Mouse (Mus musculus): Measurements from ENCODE around the gene Swsap1. TPM values are rescaled to one million over a fixed set of nuclear protein-coding genes. Genes with fewer than 3 reads are reported as not detected.

Swsap1 gene
- 6.5 TPM for polyA plus RNA-seq (2017; shearing (Covaris generic))

DNA sequence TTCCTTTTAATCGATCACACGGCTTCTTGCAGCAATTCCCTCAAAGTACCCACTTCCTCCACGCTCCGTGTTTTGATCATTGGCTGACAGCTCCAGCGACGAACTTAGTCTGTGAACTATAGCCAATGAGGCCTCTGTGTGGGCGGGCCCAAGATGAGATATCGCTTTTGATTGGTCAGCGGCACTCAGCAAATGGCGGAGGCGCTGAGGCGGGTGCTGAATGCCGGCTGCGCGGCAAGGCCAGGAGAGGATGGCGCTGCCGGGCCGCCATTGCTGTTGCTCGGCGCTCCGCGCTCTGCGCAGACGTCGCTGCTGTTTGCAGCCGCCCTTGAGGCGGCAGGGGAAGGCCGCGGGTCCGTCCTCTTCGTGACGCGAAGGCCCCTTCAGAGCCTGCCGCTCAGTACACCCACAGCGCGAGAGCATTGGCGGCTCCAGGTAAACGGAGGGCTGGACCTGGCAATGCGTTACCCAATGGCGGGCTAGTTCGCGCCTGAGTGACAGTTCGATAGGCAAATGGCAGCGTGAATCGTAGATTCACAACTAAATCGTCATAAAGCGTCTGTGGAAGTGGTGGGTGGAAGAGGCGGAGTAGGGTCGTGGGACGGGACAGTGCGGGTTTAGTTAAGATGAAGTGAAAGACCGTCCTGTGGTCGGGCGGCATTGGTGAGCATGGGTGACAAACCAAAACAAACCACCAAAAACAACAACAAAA is at the start of gene Swsap1:
Gene Swsap1, plus strand, starts transcription at position 186 of the 712 bp plus-strand sequence.

DNA sequence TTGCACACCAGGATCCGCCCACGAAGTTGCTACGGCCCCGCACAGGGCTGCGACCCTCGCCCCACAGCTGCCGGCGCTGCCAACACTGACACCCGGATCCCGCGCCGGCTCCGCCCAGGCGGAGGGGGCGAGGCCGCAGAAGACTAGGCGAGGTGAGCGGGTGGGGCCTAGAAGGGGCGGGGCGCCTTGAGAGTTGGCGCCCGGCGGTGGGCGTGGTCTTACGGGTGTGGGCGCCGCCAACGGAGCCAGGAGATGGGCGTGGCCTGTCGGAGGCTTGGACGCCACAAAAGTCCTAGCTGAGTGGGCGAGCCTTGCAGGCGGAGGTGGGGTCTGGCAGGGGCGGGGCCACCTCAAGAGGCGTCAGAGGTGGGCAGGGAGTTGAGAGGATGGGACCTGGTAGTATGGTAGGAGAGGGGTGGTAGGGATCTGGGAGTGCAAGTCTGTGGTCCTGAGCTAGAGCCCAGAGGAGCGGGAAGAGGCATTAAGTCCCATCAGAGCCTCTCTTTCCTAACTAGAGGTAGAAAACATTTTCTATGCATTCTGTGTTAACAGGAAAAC is 37.4 kb upstream of the Swsap1 start, which contains the start of gene Rab3d:
Gene Rab3d, minus strand, starts transcription at position 158 of the 558 bp plus-strand sequence.

DNA sequence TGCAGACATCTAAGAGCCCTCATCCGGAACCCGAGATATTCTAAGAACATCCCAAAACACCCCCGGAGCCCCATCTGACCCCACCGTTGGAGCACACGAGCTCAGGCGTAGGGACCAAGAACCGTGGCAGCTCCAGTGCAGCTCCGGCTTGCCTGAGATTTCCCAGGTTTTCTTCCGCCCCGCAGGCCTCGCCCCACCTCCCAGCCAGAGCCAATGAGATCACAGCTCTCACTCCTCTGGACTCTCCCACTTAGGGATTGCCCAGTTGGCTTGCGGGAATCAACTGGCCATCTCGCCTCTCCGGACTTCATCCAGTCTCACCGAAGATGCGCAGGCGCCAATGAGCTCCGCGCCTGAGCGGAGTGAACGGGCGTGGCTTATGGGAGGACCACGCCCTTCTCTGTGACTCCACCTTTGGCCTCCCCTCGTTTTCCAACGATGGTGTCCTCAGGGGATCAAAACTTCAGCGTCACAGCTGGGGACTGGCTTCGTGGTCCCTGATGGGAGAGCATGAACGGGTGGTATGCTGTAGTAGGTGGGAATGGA is 28.3 kb upstream of the Swsap1 start, which contains the start of the genes Ccdc159 and Tmem205:
Gene Ccdc159, plus strand, starts transcription at position 264 of the 546 bp plus-strand sequence.
Gene Tmem205, minus strand, starts transcription at position 349 of the 546 bp plus-strand sequence.

DNA sequence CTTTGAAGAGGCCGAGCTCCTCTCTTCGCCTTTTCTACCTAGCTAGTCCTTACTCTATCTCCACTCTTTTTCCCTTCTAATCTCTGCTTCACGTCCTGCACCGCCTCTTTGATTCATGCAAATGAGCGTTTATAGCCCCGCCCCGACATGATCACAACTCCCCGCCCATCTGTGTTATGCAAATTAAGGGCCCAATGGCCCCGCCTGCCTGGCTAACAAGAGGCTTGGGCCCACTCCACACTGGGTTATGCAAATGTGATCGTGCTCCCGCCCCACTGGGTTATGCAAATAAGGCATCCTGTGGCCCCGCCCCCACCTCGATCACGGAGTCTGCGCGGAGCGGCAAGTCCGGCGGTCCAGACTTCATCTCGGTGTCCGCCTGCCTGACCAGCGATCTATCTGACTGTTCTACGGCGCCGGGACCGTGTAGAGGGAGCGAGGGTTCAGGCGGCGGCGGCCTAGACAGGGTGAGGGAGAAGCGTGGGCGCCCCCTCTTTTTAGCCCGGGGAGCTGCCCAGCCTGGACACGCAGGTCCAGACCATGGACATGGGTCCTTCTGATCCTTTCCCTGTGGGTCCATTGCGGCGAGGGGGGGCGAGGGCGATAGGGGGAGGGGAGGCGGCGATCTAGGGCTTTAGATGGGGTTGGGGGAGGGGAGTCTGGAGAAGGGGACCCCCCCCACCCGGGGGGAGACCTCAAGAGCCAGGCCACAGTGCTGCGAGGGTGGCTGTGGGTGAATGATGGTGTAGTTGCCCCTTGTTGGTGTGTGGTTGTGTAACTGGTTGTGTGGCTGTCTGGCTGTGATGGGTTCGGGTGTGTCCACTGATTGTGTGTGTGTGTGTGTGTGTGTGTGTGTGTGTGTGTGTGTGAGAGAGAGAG is 18.6 kb upstream of the Swsap1 start, which contains the start of gene Plppr2:
Gene Plppr2, plus strand, starts transcription at position 342 of the 879 bp plus-strand sequence.

DNA sequence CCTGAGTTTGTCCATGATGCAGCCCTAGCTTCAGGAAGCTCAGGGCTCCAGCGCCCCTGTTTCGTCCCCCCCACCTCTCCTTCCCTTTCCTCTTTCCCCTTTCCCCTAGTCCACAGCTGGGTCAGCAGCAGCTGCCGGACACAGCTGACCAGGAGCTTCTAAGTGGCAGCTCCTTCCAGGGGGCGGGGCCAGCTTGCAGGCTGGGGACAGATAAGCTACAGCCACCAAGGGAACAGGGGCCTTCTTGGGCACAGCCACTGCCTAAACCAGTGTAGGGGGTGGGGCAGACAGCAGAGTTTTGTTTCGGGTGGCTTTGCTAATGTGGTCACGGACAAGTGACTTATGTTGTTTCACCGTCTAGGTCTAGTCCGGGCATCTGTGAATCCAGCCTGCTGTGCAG is 7.9 kb downstream of the Swsap1 start, which contains the start of gene Epor:
Gene Epor, minus strand, starts transcription at position 90 of the 400 bp plus-strand sequence.

DNA sequence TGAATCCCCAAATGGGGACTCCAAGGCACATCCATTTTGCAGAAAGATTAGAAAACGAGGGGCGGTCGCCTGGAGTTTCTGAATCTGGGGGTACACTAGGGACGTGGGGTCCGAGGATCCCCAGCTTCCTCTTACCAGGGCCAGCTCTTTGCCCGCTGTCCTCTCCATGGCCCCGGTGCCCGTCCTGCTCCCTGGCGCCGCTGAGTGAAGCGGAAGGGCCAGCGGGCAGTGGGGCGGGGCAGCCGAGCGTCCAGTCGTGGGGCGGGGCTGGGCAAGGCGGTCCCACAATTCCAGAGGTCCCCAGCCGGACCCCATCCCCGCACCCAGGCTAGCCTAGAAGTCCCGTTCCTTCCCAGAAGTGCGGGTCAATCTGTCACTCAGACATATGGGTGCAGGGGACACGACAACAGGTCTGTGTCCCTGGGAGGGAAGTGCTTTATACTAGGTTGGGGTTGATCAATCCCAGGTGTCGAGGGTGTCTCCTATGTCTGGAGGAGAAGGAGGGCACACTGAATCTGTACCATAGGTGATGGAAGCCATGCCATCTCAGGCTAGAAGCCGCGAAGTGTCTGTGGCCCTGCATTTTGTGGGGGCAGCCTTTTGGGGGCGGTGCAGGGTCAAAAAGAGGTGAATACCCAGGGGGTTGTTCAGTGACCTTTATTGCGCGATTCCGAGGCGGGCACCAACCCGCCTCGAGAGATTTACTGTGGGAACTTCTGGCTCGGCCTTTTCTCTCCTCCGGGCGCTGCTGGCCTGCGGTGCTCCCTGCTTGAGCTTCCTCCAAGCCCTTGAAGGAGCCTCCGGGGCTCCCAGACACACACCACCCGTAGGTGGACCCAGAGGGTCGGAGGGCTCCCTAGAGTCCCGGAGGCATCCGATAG is 33.9 kb downstream of the Swsap1 start, which contains the start of gene Rgl3:
Gene Rgl3, minus strand, starts transcription at position 217 of the 881 bp plus-strand sequence.

DNA sequence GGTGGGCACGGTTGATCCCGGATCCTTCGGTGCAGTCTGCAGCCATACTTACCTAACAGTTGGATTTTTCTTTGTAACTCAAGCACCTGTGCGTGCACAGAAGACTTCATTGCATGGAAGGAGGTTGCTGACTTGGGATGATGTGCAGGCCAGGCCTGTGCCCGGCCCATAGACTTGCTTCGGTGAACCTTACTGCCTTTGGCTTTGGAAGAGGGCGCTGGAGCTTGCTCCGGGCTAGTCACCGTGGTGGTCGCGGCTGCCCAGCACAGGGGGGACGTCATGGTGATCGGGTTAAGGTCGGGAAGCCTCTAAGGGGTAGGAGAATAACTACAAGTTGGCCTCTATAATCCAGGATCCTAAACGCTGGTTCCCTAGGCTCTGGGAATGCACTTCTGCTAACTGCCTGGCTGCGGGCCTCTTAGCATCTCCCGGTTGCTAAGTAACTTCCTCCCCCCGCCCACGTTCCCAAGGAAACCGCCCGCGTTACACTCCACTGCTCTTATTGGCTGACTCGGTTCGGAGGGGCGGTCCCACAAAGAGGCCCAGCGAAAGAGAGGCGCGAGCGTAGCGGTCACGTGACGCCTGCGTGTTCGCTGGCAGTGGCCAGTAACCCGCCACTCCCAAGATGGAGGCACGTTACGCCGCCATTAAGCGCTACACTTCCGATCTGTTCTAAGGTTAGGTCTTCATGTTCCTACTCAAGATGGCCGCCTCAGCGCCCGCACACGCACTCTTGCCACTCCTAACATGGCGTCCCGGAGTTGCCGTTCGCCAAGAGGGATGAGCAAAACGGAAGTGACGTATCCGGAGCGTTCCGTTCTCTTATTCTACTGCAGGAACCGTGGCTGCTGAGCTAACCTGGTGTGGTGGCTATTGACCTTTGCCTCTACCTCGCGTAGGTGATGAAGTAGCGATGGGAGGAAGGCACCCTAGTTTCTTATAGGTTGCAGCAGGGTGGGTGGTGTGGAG is 46.9 kb downstream of the Swsap1 start, which contains the start of the genes Ccdc151 and Prkcsh:
Gene Ccdc151, minus strand, starts transcription at position 441 of the 969 bp plus-strand sequence.
Gene Prkcsh, plus strand, starts transcription at position 613 of the 969 bp plus-strand sequence.

Other genes with a start within 250 kb of the Swsap1 start
- 43.4 TPM for gene Ldlr, start 232.3 kb upstream of the Swsap1 start, polyA plus RNA-seq (2017; shearing (Covaris generic))
- 5.5 TPM for gene Spc24, start 195.5 kb upstream of the Swsap1 start, polyA plus RNA-seq (2017; shearing (Covaris generic))
- not detected for gene Kank2, start 157.0 kb upstream of the Swsap1 start, polyA plus RNA-seq (2017; shearing (Covaris generic))
- gene Angptl8, start 120.2 kb upstream of the Swsap1 start, polyA plus RNA-seq (2017; shearing (Covaris generic)) = not detected
- 3.3 TPM for gene Dock6, start 103.1 kb upstream of the Swsap1 start, polyA plus RNA-seq (2017; shearing (Covaris generic))
- 13.6 TPM for gene Rab3d, start 37.6 kb upstream of the Swsap1 start, polyA plus RNA-seq (2017; shearing (Covaris generic))
- gene Ccdc159, start 28.3 kb upstream of the Swsap1 start, polyA plus RNA-seq (2017; shearing (Covaris generic)) = 0.25 TPM
- gene Tmem205, start 28.2 kb upstream of the Swsap1 start, polyA plus RNA-seq (2017; shearing (Covaris generic)) = 4.0 TPM
- 1.1 TPM for gene Plppr2, start 18.7 kb upstream of the Swsap1 start, polyA plus RNA-seq (2017; shearing (Covaris generic))
- gene Epor, start 7.8 kb downstream of the Swsap1 start, polyA plus RNA-seq (2017; shearing (Covaris generic)) = 0.51 TPM
- not detected for gene Rgl3, start 33.7 kb downstream of the Swsap1 start, polyA plus RNA-seq (2017; shearing (Covaris generic))
- not detected for gene Ccdc151, start 46.9 kb downstream of the Swsap1 start, polyA plus RNA-seq (2017; shearing (Covaris generic))
- gene Prkcsh, start 47.1 kb downstream of the Swsap1 start, polyA plus RNA-seq (2017; shearing (Covaris generic)) = 101 TPM
- gene Elavl3, start 96.3 kb downstream of the Swsap1 start, polyA plus RNA-seq (2017; shearing (Covaris generic)) = not detected
- gene Gm49318, start 115.5 kb downstream of the Swsap1 start, polyA plus RNA-seq (2017; shearing (Covaris generic)) = not detected
- gene Zfp653, start 115.6 kb downstream of the Swsap1 start, polyA plus RNA-seq (2017; shearing (Covaris generic)) = 5.5 TPM
- gene Ecsit, start 129.7 kb downstream of the Swsap1 start, polyA plus RNA-seq (2017; shearing (Covaris generic)) = 58.0 TPM
- not detected for gene Cnn1, start 143.5 kb downstream of the Swsap1 start, polyA plus RNA-seq (2017; shearing (Covaris generic))
- 103 TPM for gene Elof1, start 161.4 kb downstream of the Swsap1 start, polyA plus RNA-seq (2017; shearing (Covaris generic))
- 342 TPM for gene Acp5, start 180.0 kb downstream of the Swsap1 start, polyA plus RNA-seq (2017; shearing (Covaris generic))
- gene Pigyl, start 201.1 kb downstream of the Swsap1 start, polyA plus RNA-seq (2017; shearing (Covaris generic)) = 54.8 TPM
- not detected for gene Zfp872, start 232.3 kb downstream of the Swsap1 start, polyA plus RNA-seq (2017; shearing (Covaris generic))